Mouse (Mus musculus): ENCODE data around the gene Egfl8. TPM values are rescaled to one million over a fixed set of nuclear protein-coding genes. Genes with fewer than 3 reads are reported as not detected.

The Egfl8 gene
- polyA plus RNA-seq, 1 experiment from 2014 or later: 2.8 TPM

DNA sequence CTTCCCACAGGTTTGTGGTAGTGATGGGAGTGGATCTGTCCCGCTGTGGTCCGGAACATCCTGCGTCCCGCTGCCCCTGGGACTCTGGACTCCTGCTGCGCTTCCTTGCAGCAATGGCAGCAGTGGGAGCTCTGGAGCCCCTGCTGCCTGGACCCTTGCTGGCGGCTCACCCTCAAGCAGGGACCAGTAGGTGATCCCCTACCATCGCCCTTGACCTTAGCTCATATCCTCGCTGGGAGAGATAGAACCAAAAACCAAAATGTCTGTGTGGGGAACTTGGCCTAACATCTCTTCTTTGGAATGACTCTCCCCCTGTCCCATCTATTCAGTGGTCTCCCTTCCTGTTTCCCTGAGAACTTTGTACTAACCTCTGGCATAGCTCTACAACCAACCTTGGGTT is 32.0 kb downstream of the Egfl8 start:
- no peak overlapping the region for H3K9ac ChIP-seq
- no peak overlapping the region for H3K4me3 ChIP-seq
- H3K4me1 ChIP-seq: peaks cover 23% of the 10 kb centered on the region
- 91% methylated on average over 8 of the region's 8 CpGs for WGBS
- no peaks in the 10 kb centered on the region for H3K27me3 ChIP-seq
- no peak overlapping the region for H3K27ac ChIP-seq
- no peaks in the 10 kb centered on the region for H3K9me3 ChIP-seq
- no peak for ATAC-seq (ENCODE audit: borderline replicate concordance, extremely low read depth, low FRiP score, low TSS enrichment)
- no peak overlapping the region for H3K4me2 ChIP-seq
- H3K36me3 ChIP-seq: no peaks in the 10 kb centered on the region

DNA sequence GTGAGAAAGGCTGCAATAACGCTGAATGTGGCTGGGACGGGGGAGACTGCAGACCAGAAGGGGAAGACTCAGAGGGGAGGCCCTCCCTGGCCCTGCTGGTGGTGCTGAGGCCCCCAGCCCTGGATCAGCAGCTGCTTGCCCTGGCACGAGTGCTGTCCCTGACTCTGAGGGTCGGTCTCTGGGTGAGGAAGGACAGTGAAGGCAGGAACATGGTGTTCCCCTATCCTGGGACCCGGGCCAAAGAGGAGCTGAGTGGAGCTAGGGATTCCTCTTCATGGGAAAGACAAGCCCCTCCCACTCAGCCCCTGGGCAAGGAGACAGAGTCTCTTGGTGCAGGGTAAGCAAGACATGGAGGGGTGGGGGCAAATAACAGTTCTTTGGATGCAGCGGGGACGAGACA is 32.4 kb downstream of the Egfl8 start:
- no peak overlapping the region for H3K4me3 ChIP-seq
- no peak overlapping the region for H3K9ac ChIP-seq
- H3K36me3 ChIP-seq: no peaks in the 10 kb centered on the region
- H3K27me3 ChIP-seq: no peaks in the 10 kb centered on the region
- ATAC-seq (ENCODE audit: borderline replicate concordance, extremely low read depth, low FRiP score, low TSS enrichment): no peak
- no peak overlapping the region for H3K27ac ChIP-seq
- no peaks in the 10 kb centered on the region for H3K9me3 ChIP-seq
- H3K4me1 ChIP-seq: peaks cover 19% of the 10 kb centered on the region
- 53% methylated on average over 7 of the region's 7 CpGs for WGBS
- no peak overlapping the region for H3K4me2 ChIP-seq

- no peaks in the 10 kb centered on the region for H3K36me3 ChIP-seq
- no peak overlapping the region for H3K9ac ChIP-seq
- WGBS: 73% methylated on average over 12 of the region's 12 CpGs
- H3K9me3 ChIP-seq: no peaks in the 10 kb centered on the region
- H3K4me3 ChIP-seq: no peak overlapping the region
- H3K27me3 ChIP-seq: no peaks in the 10 kb centered on the region
- no peak for ATAC-seq (ENCODE audit: borderline replicate concordance, extremely low read depth, low FRiP score, low TSS enrichment)
- H3K4me2 ChIP-seq: no peak overlapping the region
- H3K4me1 ChIP-seq: peaks cover 12% of the 10 kb centered on the region
- H3K27ac ChIP-seq: no peak overlapping the region
These were observed 33.2 kb downstream of the Egfl8 start for GRCm38 (mm10) chr17:34582528-34582927.

DNA sequence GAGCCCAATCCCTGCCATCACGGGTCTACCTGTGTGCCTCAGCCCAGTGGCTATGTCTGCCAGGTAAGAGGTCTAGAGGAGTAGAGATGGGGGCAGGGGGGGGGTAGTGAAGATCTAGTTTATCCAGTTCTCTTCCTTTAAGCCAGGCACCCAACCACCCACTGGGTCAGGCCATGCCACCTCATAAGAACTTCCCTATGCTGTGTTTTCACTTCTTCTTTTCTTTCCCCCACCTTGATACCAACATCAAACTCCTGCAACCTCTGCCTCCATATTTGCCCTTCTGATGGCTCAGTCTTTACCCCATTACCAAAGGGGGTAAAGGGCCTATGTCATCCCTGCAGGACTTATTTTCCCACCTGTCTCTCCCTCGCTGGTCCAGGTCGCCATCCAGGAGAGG is 37.7 kb downstream of the Egfl8 start:
- H3K4me1 ChIP-seq: peaks cover 4% of the 10 kb centered on the region; the same call in 1 of the 2 replicates
- H3K9me3 ChIP-seq: no peaks in the 10 kb centered on the region
- no peak for ATAC-seq (ENCODE audit: borderline replicate concordance, extremely low read depth, low FRiP score, low TSS enrichment)
- H3K27me3 ChIP-seq: no peaks in the 10 kb centered on the region
- no peak overlapping the region for H3K9ac ChIP-seq
- no peak overlapping the region for H3K27ac ChIP-seq
- no peak overlapping the region for H3K4me2 ChIP-seq
- H3K36me3 ChIP-seq: no peaks in the 10 kb centered on the region
- 86% methylated on average over 3 of the region's 3 CpGs for WGBS
- H3K4me3 ChIP-seq: no peak overlapping the region

DNA sequence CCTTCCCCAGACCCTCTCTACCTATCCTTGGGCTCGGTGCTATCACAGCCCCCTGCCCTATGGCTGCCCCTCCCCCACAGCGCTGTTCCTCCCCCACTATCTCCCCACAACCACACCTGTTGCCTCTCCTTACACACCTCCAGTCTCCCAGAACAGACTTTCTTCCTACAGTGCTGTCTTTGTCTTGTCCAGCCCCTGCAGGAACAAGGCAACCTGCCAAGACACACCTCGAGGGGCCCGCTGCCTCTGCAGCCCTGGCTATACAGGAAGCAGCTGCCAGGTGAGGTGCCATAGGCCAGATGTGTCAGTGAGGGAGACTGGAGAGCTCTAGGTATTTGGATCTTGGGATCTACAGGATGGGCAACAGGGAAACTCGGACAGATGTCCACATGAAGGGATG is 39.2 kb downstream of the Egfl8 start:
- whole genome bisulfite sequencing: 47% methylated on average over 5 of the region's 5 CpGs
- Histone ChIP-seq H3K4me1 (peaks cover 4% of the 10 kb centered on the region; the same call in 1 of the 2 replicates), H3K4me3 (no peak overlapping the region), H3K9ac (no peak overlapping the region), H3K27ac (no peak overlapping the region), H3K27me3 (no peaks in the 10 kb centered on the region), H3K9me3 (no peaks in the 10 kb centered on the region), H3K4me2 (no peak overlapping the region), H3K36me3 (no peaks in the 10 kb centered on the region)
- no peak for ATAC-seq (ENCODE audit: borderline replicate concordance, extremely low read depth, low FRiP score, low TSS enrichment)

GRCm38 (mm10) chr17:34572361-34572760 is 43.4 kb downstream of the Egfl8 start:
- Histone ChIP-seq H3K4me3 (no peak overlapping the region), H3K9ac (no peak overlapping the region), H3K27ac (no peak overlapping the region), H3K27me3 (no peaks in the 10 kb centered on the region), H3K4me2 (no peak overlapping the region), H3K4me1 (peaks cover 4% of the 10 kb centered on the region; the same call in 1 of the 2 replicates), H3K9me3 (no peaks in the 10 kb centered on the region), H3K36me3 (no peaks in the 10 kb centered on the region)
- no peak for ATAC-seq (ENCODE audit: borderline replicate concordance, extremely low read depth, low FRiP score, low TSS enrichment)
- WGBS: 13% methylated on average over 15 of the region's 15 CpGs

GRCm38 (mm10) chr17:34571875-34572274 is 43.9 kb downstream of the Egfl8 start:
- Histone ChIP-seq H3K4me3 (no peak overlapping the region), H3K9ac (no peak overlapping the region), H3K9me3 (no peaks in the 10 kb centered on the region), H3K4me1 (peaks cover 4% of the 10 kb centered on the region; the same call in 1 of the 2 replicates), H3K4me2 (no peak overlapping the region), H3K27ac (no peak overlapping the region), H3K27me3 (no peaks in the 10 kb centered on the region), H3K36me3 (no peaks in the 10 kb centered on the region)
- WGBS: 18% methylated on average over 5 of the region's 5 CpGs
- no peak for ATAC-seq (ENCODE audit: borderline replicate concordance, extremely low read depth, low FRiP score, low TSS enrichment)

GRCm38 (mm10) chr17:34569919-34570318 is 45.9 kb downstream of the Egfl8 start:
- no peak overlapping the region for H3K9ac ChIP-seq
- H3K4me3 ChIP-seq: no peak overlapping the region
- H3K9me3 ChIP-seq: no peaks in the 10 kb centered on the region
- no peak overlapping the region for H3K4me2 ChIP-seq
- ATAC-seq (ENCODE audit: borderline replicate concordance, extremely low read depth, low FRiP score, low TSS enrichment): no peak
- WGBS: 63% methylated on average over 4 of the region's 4 CpGs
- no peak overlapping the region for H3K27ac ChIP-seq
- H3K36me3 ChIP-seq: no peaks in the 10 kb centered on the region
- H3K4me1 ChIP-seq: peaks cover 2% of the 10 kb centered on the region; the same call in 1 of the 2 replicates
- H3K27me3 ChIP-seq: no peaks in the 10 kb centered on the region

GRCm38 (mm10) chr17:34568421-34568820 is 47.4 kb downstream of the Egfl8 start:
- H3K4me1 ChIP-seq: peaks cover 14% of the 10 kb centered on the region
- no peak overlapping the region for H3K4me2 ChIP-seq

GRCm38 (mm10) chr17:34567311-34567710 is 48.5 kb downstream of the Egfl8 start:
- Histone ChIP-seq H3K9ac (no peak overlapping the region), H3K4me1 (peaks cover 14% of the 10 kb centered on the region), H3K9me3 (no peaks in the 10 kb centered on the region), H3K27me3 (no peaks in the 10 kb centered on the region), H3K36me3 (no peaks in the 10 kb centered on the region), H3K4me3 (no peak overlapping the region), H3K4me2 (no peak overlapping the region), H3K27ac (no peak overlapping the region)
- 55% methylated on average over 9 of the region's 9 CpGs for WGBS
- no peak for ATAC-seq (ENCODE audit: borderline replicate concordance, extremely low read depth, low FRiP score, low TSS enrichment)

More at GRCm38 (mm10) chr17:34568421-34568820, 47.4 kb downstream of the Egfl8 start:
- Histone ChIP-seq H3K9ac (no peak overlapping the region), H3K27me3 (no peaks in the 10 kb centered on the region), H3K36me3 (no peaks in the 10 kb centered on the region), H3K4me3 (no peak overlapping the region), H3K9me3 (no peaks in the 10 kb centered on the region), H3K27ac (no peak overlapping the region)
- WGBS: 71% methylated on average over 13 of the region's 13 CpGs
- no peak for ATAC-seq (ENCODE audit: borderline replicate concordance, extremely low read depth, low FRiP score, low TSS enrichment)

DNA sequence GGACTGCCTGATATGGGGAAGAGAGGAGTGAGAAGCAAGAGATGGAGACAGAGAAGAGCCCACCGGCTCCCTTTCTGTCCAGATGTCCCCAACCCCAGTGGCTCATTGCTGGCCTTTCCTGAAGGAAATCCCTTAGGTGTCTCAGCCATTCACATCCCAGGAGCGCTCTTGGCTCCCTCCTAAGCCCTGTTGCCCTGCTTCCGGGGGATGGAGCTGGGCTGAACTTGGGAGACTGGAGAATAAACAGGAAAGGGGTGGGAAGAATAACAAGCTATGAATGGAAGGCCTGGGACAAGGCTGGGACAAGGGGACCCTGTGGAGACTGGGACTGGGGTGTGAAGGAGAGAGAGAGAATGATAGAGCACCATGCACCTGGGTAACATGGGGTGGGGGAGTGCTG is 51.0 kb downstream of the Egfl8 start:
- peak overlapping the region; percentile 49 for H3K4me2 ChIP-seq
- 29% methylated on average over 3 of the region's 3 CpGs for WGBS
- peak; percentile 49; the same call in 1 of the 2 replicates for ATAC-seq (ENCODE audit: borderline replicate concordance, extremely low read depth, low FRiP score, low TSS enrichment)
- peak overlapping the region; percentile 30 for H3K4me3 ChIP-seq
- H3K9me3 ChIP-seq: no peaks in the 10 kb centered on the region
- H3K36me3 ChIP-seq: no peaks in the 10 kb centered on the region
- H3K4me1 ChIP-seq: peaks cover 14% of the 10 kb centered on the region
- H3K27ac ChIP-seq: peak overlapping the region; percentile 87
- no peaks in the 10 kb centered on the region for H3K27me3 ChIP-seq
- no peak overlapping the region for H3K9ac ChIP-seq

DNA sequence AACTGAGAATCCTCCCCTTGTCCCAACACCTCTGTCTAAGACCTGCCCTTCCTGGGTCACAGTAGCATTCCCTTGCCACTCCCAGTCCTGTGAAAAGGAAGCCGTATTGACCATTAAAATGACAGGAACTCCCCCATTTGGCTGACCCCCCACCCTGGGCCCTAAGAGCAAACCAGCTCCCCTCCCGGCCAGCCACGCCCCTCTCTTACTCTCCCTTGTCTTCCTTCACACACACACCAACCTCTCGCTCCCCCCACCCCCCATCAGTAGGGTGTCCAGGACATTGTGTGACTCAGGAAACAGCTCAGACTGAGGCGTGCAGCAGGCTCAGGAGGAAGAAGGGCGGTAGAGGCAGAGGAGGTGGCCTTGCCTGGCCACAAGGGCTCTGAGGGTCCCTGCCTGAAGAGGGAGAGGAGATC is 51.8 kb downstream of the Egfl8 start, which contains the start of gene Notch4:
TSS of gene Notch4 (plus strand) at position 266 of the 419 bp plus-strand sequence.
- H3K27ac ChIP-seq: peak within 1 kb of the TSS; percentile 87
- H3K4me2 ChIP-seq: peak within 1 kb of the TSS; percentile 49
- no peaks in the 10 kb centered on the region for H3K27me3 ChIP-seq
- peak within 1 kb of the TSS; percentile 30 for H3K4me3 ChIP-seq
- no peaks in the 10 kb centered on the region for H3K9me3 ChIP-seq
- H3K4me1 ChIP-seq: peaks cover 16% of the 10 kb centered on the region
- WGBS: 6% methylated on average over 6 of the region's 6 CpGs
- H3K36me3 ChIP-seq: no peaks in the 10 kb centered on the region
- ATAC-seq (ENCODE audit: borderline replicate concordance, extremely low read depth, low FRiP score, low TSS enrichment): peak; percentile 60; the same call in 1 of the 2 replicates
- H3K9ac ChIP-seq: no peak within 1 kb of the TSS

- Histone ChIP-seq H3K4me3 (no peak overlapping the region), H3K9me3 (no peaks in the 10 kb centered on the region), H3K27ac (no peak overlapping the region), H3K4me2 (no peak overlapping the region), H3K27me3 (no peaks in the 10 kb centered on the region), H3K9ac (no peak overlapping the region), H3K36me3 (no peaks in the 10 kb centered on the region), H3K4me1 (peaks cover 16% of the 10 kb centered on the region)
- whole genome bisulfite sequencing: 67% methylated on average over 11 of the region's 11 CpGs
- no peak for ATAC-seq (ENCODE audit: borderline replicate concordance, extremely low read depth, low FRiP score, low TSS enrichment)
These were observed 52.4 kb downstream of the Egfl8 start for GRCm38 (mm10) chr17:34563354-34563753.
